Mouse (Mus musculus): ENCODE data around the gene Ccnb2.

- peak; percentile 33 for TF ChIP-seq CTCF (conservative IDR thresholded peaks at IDR 0.05; ENCODE audit: low read length)
- no peak for TF ChIP-seq POU5F1 (IDR thresholded peaks at IDR 0.05; ENCODE audit: borderline replicate concordance, low read length)
- no peak for TF ChIP-seq NANOG (IDR thresholded peaks at IDR 0.05; ENCODE audit: borderline replicate concordance, low read length)
Measured at GRCm38 (mm10) chr9:70392563-70392907, 28.8 kb downstream of the Ccnb2 start.

All from E14TG2a.4 (cell line).